Mouse (Mus musculus) right cerebral cortex, postnatal 10 days (tissue): ENCODE results near the gene Tmprss13.

Source experiments
- DNase-seq, 2 experiments: peaks; one replicate each; pipeline ENCODE4 v3.0.0; 2021; ENCODE audit warnings: low spot score in 2 of 2

Tmprss13 gene

GRCm38 (mm10) chr9:45329577-45329976, 10.7 kb downstream of the Tmprss13 start:
- DNase-seq = no peak

DNA sequence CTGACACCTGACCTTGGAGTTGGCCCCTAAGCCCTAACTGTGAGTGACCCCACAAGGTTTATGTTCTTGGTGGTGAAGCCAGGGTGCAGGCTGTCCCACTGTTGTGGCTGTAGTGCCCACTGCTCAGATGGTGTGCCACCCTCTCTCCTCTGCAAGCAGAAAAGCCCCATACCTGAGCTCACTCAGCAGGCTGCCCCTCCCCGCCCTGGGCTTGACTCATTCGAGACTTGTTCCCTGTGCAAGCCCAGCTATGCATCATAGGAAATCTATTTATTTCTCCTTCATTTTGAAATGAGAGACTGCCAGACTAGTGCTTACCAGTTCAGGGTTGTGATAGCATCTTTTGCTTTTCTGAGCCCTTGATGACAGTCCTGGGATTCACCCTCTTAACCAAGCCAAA, 18.5 kb downstream of the Tmprss13 start:
- no peak for DNase-seq

- DNase-seq = no peak
Observed at GRCm38 (mm10) chr9:45343066-45343465, 24.2 kb downstream of the Tmprss13 start.

DNA sequence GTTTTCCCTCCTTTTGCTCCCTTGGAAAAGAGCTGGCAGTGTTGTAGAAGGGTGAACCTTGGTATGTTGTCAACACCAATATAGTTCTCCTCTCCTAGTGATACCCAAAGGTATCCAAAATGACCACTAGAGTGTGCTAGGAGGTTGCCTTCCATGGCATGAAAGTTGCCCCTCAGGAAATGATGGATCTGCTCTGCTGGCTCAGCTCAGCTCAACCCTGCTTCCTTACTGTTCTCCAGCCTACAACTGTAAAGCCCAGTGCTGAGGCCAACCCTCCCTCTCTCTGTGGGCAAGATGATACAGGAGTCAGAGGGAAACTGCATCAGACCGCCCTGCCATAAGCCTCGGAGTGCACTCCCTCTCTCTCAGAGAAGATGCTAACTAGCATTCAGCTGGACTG, 26.6 kb downstream of the Tmprss13 start:
- peak; percentile 39 to 40 for DNase-seq

DNA sequence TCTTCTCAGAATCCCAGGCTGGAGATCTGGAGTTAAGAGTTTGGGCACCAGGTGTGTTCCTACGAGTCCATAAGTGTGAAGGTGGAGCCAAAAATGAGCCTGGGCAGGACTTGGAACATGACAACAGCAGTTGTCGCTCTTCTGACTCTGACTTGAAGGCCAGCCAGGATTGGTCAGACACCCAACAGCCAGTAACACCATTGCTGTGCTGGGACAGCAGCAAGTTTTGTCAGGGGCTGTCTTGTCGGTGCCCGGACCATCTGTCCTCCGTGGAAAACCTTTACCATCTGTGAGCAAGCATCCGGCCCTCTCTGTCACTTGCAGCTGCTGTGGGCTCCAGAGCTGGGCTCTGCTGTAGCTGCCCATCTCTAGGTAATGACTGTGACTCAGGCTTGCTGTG, 27.4 kb downstream of the Tmprss13 start:
- no peak for DNase-seq

DNA sequence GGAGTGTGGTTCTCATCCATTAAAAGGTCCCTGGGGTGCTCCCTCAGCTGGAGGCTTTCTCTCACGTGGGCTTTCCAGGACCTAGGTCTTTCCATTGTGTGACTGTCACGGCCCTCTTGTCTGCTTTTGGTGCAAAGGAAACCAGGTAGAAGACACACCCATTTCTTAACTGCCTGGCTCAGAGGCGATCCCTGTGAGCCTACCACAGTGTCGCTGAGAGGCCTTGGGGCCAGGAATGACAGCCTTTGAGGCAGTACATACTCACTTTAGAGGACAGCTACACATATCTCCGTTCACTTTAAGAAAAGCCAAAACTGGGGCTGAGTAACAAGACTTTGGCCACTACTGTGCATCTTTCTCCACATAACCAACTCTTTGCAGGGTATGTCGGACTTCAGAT, 29.7 kb downstream of the Tmprss13 start:
- no peak for DNase-seq

DNA sequence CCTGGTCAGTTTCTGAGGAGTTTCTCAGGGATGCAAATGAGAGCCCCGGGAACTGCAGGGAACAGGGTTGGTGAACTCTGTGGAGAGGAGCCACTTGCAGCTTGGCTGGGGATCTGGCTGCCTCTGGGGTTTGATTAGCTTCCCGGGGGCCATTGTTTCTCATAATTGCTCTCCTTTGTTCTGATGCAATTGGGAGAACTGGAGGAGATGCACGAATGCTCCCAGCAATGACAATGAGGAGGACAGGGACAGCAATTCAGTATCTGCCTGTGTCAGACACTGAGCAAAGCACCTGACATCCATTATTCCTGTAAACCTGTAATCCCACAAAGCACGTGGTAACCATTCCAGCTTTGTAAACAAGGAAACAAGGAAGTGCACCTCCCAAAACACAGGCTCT, 30.3 kb downstream of the Tmprss13 start:
- no peak for DNase-seq

- DNase-seq = no peak
Observed at GRCm38 (mm10) chr9:45349851-45350250, 31.0 kb downstream of the Tmprss13 start.

DNA sequence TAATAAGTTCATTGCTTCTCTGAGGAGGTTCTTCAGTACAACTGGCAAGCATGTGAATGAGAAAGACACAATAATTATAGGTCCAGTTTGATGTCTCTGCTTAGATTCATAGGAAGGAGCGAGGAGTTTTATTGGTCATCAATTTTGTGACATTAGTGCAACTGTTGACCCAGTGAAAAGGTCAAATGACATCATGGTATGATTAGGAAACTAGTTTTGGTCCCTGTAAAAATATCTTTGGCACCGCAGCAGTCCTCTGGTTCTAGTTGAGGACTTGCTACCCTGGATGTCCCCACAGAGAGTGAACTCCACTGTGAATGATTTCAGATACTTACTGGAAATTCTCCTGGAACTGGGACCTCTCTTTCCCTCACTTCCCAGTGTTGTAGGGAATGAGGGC, 36.3 kb downstream of the Tmprss13 start:
- no peak for DNase-seq

DNA sequence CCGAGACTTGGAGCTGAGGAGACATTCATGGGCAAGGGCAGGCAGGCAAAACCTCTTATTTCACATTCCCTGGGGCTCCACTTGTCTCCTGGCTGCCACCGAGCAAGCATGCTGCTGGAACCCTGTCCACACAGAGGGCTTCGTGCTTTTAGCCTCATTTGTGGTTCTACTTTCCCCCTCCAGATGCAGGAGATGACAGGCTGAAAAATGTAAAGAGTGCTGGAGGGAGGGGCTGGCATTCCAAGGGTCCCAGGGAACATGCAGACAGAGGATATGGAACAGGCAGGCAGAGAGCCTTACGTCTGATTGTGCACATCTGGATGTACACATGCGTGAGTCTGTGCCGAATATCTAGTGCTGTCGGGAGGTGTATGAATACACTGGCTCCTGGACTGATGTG, 39.5 kb downstream of the Tmprss13 start:
- no peak for DNase-seq

DNA sequence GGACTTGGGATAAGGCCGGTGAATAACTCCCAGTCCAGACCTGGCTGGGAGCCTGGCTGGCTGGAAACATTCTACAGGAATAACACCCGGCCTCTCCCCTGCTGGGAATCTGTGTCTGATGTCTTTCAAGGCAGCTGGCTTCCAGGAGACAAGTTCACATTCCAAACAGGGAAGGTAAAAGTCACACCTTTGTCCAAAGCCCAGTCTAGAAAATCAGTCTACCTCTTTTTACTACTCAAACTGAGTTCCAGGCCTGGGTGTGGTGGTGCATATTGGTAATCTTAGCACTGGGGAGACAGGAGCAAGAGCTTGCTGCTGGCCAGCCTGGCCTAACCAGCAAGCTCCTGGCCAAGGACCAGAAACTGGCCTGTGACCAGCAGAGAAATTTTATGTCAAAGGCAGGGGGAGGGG, 43.2 kb downstream of the Tmprss13 start:
- no peak for DNase-seq

DNA sequence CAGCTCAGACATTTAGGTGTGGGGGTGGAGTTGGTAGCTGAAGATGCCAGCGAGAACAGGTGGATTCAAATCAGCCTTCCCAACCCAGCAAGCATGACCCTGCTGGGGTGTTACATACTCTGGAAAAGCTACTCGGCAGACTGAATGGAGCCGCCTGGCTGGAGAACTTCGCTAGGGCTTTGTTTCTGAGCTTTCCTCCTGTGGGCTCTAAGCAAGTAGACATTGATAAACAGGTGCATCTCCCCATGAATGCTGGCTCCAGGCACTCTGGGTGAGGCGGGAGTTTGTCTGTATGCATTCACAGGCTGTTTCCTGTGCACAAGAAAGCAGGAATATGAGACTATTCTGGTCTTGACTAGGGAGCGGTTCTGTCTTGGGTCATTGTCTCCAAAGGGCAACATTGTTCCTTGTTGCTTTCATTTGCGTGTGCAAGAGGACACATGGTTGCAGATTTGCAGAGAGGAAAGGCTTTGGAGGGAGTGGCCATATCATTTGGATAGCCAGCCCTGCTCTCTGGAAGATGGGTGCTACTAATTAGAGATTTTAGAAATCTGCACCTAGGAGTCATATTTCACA, 44.8 kb downstream of the Tmprss13 start:
- DNase-seq = no peak

GRCm38 (mm10) chr9:45367716-45368115, 48.8 kb downstream of the Tmprss13 start:
- no peak for DNase-seq

GRCm38 (mm10) chr9:45368341-45368901, 49.5 kb downstream of the Tmprss13 start:
- no peak for DNase-seq

DNA sequence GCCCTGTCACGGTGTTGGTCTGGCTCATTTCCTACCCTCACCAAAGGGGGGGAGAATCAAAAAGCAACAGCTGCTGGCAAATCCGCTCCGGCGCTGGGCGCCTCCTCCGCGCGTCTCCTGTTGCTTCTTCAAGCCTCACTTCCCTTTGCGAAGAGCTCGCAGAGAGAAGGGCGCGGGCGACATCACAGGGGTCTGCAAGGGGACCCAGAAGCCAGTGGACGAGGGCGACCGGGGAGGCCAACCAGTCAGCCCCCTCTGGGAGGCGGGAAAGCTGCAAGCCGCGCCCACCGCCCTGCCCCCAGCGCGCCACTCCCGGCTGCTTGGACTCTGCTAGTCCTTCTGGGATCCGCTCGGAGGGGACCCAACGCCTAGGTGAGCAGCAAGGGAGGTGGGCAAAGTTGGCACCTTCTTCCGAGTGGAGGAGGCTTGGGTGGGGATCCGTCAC, 51.2 kb downstream of the Tmprss13 start, which contains the start of gene Fxyd6:
Fxyd6 (plus strand) TSS at position 69 of the 445 bp plus-strand sequence.
- DNase-seq = peak; percentile 77

GRCm38 (mm10) chr9:45370616-45371336, 51.9 kb downstream of the Tmprss13 start:
- peak in 1 of 2 experiments; percentile 49 for DNase-seq

GRCm38 (mm10) chr9:45371337-45371707, 52.4 kb downstream of the Tmprss13 start:
- peak; percentile 45 to 73 for DNase-seq

DNA sequence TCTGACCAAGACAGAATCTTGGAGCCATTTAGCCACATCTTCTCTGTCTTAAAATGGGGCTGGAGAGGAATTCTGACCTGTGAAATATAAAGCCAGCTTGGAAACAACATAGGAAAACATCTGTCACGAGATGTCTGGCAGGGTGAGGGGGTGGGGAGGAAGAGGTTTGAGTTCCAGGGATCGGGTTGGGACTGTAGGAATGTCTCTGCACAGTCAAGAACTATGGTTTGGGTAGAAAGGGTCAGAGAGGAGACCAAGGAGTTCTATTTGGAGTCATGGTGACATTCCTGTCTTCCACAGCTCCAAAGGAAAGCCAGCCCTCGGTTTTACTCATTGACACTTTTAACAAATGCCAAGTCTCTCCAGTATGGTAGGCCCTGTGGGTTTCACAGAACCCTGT, 55.0 kb downstream of the Tmprss13 start:
- no peak for DNase-seq

- no peak for DNase-seq
Observed at GRCm38 (mm10) chr9:45374988-45375502, 56.1 kb downstream of the Tmprss13 start.

DNA sequence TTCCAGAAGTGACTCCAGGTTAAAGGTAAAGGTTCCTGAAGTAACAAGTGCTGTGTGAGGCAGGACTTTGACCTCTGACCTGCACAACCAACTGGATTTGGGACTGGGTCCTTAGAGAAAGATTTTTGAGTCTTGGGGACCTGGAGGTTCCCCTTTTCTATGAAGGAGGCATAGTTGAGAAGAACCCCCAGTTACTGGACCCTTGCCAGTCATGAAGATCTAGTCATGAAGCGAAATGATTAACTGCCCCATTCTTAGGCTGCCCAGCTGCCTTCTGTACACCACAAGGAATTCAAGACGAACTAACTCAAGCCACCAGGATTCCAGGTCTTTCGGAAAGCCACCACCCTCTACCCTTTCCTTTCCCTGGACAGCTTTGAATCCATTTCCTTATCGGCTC, 57.5 kb downstream of the Tmprss13 start:
- no peak for DNase-seq

GRCm38 (mm10) chr9:45376883-45377282, 58.0 kb downstream of the Tmprss13 start:
- DNase-seq = no peak

DNA sequence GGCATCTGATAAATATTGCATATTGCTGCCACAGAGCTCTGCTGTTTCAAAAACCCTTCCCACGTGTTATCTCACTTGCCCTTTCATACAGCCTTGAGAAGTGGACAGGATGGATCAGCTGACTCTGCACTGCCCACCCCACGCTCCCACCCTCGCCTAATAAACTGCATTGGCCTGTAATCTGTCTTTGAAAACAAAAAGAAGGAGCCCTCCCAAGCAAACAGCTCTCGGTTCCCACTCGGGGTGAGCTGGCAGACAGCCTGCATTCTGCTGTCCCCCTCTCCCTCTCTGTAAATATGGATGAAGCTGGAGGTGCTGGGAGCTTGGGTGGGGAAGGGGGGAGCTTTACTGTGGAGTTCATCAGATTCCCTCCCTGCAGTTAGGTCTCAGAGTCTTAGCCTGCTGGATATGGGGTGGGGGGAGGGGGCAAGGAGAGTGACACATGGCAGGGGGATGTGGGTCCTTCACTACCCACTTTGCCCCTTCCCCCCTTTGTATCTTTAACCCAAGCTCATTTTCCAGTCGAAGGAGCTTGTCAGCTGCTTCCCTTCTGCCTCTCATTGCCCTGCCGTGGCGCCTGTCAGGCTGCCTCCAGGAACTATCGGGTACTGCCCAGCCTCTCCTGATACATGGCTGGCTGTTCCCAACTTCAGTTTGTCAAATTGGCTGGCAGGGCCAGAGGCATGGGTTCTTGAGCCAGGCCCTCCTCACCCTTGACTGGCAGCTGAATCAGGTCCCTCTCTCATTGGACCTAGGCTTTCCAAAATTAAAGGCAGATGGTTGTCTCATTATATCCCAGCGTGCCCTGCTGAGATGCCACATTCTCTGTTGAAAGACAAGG, 61.7 kb downstream of the Tmprss13 start:
- DNase-seq = peak; percentile 43 to 52
